Mouse (Mus musculus) lung, postnatal 14 days (tissue): ENCODE data around the gene Brcc3.

ENCODE experiments used
- DNase-seq: peaks from one replicate; pipeline ENCODE4 v3.0.0; 2021

Brcc3 gene

DNA sequence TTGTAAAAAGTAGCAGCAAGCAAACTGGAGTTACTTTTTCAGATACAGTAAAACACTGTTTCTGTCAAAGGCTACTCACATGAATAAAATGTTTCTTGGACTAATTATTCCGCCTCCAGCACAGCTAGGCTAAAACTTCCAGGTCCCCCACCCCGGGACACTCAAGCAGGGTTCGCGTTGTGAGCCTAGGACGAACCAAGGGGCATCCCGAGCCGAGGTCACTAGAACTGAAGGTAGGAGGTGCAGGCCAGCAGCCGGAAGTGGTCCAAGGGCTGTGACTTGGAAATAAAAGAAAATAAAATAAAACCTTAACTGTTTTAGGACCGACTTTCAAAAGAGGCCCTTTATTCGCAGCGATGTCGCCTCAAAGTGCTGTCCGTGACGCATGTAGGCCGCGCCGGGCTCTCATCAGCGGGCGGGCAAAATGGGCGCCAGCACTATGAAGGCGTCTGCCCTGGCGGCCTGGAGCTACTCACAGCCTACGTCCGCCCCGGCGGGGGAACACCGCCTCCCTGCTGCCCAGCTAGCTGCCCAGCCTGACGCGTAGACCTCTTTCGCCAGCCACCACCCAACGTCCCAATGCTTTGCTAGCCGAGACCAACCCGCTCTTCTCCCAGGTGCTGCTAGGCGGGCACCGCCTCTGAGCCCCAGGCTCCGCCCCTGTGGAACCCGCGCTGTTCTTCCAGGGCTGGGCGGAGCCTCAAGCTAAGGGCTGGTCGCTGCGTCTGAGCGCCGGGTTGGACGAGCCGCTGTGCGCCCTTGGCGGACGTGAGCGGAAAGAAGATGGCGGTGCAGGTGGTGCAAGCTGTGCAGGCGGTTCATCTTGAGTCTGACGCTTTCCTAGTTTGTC is at the start of gene Brcc3, which contains the start of the genes Cmc4 and Mtcp1:
TSS of gene Brcc3 (plus strand) at position 693 of the 850 bp plus-strand sequence.
TSS of gene Cmc4 (minus strand) at position 649 of the 850 bp plus-strand sequence.
TSS of gene Mtcp1 (minus strand) at position 653 of the 850 bp plus-strand sequence.
- DNase-seq: peak; percentile 85

DNA sequence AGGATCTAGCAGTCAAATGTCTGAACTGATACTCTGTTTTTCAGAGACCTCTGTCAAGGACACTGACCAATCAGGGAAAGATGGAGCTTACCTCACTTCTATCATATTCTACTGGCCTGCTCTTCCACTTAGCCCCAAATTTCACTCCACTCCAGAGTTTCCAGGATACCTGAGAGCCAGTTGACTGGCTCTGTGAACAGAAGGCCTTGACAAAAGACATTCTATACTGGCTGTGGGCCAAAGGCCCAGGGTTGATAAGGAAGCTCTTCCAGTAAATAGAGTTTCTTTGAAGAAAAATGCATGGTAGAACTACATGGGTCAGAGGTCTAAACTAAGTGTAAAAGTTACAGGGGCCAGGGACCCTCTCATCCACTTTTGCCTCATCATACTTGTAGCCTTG is 46.2 kb upstream of the Brcc3 start:
- no peak for DNase-seq

DNA sequence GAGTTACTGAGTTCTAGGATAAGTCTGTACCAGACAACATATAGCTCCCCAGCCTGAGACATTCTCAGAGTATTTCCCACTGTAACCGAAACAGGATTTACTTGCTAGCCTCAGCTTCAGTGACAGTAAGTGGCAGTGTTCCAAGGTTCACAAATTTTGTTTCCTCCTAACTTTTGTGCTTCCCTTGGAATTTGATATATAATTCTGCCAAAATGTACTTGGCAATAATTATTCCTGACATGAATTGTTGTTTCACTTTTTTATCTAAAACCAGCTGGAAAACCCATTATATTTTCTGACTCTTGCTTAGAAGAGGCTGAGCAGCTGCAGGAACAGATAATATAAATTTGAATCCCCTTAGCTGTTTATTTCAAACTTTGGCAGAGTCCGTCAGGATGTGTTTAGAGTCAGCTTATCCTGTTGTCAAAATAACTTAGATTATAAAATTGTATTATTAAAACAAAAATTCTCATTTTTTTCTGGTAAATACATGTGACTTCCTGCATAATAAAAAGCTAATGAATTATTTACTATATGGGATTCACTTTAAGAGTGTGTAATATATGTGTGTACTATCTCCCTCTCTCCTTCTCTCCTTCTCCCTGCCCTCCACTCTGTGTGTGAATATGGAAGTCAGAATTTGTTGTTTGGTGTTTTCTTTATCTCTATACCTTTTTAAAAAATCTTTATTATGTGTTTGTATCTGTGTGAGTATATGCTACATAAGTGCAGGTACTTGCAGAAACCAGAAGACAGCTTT is 43.6 kb upstream of the Brcc3 start:
- no peak for DNase-seq

DNA sequence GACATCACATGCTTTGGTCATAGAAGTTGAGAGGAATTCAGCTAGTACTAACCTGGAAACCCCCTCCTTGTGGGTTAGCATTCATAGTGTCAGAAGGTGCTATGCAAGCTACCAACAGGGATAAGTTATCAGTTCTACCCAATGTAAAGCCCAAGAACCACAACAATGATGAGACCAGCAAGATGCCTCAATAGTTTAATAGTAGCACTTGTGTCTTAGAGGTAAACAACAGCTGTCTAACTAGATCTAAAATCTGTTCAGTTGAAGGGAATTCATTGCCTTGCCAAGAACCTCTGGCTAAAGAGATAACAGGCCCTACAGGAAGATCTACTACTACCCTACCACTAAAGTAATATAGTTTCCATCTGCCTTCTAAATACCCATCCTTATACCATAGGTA is 39.6 kb upstream of the Brcc3 start:
- no peak for DNase-seq

DNA sequence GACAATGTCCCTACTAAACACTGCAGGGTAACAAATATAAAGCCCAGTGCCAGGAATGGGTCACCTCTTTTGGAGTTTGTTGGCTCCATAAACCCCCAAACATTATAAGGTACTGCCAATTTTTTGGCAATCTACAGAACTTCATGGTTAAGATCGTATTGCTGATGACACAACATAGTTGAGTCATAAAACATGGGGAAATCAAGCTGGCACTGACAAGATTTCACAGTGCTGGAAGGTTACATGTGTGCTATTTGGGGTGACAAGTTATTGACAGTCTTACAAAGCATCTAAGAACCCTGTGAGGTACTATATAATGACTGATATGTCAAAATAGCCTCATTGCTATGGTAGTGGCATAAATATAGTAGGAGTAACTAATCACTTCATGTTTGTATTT is 35.3 kb upstream of the Brcc3 start:
- no peak for DNase-seq

DNA sequence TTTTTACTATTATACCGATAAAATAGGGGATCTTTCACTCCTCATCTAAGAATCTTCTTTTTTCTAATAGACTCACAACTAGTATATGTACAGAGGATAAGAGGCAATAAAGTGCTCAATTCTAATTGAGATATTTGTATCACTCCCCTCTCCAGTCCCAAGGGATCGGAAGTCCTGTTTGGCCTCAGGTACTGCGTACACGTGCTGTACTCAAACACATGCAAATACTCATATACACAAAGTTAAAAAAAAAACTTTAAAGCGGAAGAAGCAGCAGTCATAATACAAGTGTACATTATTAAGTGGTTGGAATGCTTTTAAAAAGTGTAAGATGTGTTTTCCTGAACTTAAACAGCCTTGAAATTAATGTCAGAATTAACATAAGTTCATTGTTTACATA is 34.7 kb upstream of the Brcc3 start:
- no peak for DNase-seq

DNA sequence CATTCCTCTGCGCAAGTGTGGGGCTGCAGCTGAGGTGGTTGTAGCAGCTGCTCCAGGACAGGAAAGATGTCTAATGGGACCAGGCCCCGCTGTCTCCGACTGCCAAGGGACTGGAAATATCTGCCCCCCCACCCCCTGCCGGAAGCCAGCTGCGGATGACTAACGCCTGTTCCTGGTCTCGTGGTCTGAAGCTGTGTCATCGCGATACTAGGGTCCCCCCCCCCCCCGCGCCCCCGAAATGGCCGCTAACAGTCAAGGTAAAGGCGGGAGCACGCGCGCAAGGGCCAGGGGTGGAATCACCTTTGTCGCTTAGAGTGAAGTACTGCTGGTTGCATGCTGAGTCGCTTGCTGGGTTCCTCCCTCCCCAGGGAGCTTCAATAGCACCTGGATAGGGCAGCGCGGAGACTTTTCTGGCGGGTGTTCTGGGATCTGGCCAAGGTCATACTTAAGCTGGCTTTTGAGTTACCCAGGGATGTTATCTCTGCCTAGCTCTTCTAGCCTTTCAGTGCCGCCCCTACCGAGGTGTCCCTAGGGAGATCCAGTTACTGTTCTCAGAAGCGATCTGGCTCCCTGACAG is 34.1 kb upstream of the Brcc3 start, which contains the start of the genes Fundc2 and F8:
TSS of gene Fundc2 (plus strand) at position 205 of the 577 bp plus-strand sequence.
TSS of gene F8 (minus strand) at position 421 of the 577 bp plus-strand sequence.
- DNase-seq: peak; percentile 77

DNA sequence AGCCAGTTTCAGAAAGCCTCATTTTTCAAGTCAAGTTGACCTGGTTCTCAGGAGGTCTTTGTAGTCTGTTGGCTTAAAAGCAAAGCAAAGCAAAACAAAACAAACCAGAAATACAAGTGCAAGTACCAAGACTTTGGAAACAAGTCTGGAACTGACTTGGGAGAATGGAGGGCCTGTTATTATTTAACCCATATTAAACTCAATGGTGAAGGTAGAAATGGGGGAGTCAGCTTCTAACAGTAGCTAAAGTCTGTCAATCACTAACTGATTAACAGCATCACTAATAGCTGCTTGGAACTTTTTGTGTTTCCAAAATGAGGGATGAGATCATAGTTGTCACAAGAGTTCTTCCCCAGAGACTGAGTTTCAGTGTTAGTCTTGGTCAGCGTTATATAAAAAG is 17.0 kb upstream of the Brcc3 start:
- DNase-seq: no peak

DNA sequence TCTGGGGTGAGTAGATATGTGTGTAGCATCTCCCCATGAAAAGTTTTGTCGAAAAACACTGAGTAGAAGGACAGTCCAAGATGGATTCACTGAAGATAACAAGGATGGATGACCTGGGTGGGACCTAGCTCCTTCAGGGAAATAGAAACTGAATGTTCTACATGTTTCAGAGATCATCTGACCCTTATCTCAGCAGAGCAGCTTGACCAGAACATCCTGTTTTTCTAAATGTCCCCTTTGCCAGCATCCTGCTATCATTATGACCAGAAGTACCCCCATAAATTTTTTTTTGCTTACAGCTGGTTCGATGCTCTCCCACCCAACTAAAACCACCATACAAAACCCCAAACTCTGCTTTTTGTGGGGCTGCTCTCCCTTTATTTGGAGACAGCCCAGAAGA is 13.8 kb upstream of the Brcc3 start:
- DNase-seq: peak; percentile 3

DNA sequence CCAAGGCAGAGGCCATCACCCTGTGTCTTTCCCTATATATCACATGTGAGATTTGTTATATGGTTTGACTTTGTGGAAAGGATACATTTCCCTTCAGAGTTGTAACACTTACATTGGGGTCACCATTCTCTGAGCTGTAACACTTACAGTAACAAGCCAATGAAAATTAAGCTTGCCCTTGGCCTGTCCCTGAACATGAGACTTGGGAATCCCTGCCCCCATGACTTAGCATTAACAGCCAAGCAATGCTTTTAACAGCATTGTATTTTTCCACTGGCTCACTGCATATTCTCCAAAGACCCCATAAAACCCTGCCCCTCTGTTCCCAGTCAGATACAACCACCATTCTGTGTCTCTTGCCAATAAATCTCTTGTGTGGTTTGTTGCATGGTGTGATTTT is 13.1 kb upstream of the Brcc3 start:
- DNase-seq: no peak

DNA sequence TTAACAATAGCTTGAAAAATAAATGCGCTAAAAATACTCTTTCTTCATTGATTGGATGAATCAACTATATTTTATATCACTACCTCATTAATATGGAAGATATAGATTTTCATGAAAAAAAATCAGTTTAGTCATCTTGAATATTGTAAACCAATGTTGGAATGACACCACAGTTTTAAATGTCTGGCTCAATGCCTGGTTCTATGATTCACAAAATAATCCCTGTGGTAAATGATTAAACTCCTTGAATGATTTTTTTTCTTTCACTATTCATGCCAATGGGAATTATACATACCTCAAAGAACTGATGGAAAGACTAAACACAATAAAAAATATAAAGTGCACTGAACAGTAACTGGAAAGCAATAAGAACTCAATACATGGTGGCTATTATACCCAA is 6.7 kb upstream of the Brcc3 start:
- DNase-seq: no peak

DNA sequence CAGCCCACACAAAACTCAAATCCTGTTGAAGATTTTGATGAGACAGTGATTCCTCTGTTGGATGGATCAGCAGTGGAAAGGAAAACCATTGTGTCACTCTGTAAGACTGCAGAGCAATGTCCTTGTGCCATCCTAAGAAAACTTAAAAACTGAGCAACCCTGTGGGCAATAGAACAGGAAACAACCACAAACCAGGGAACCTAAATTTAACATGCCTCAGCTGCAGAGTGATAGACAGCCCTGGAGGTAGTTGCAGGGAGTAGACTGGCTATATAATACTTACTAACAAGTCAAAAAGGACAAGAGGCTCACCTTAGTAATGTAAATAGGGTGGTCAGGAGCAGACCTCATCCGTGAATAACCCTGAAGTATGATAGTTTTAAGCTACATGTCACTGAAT is 38.2 kb downstream of the Brcc3 start:
- DNase-seq: no peak

DNA sequence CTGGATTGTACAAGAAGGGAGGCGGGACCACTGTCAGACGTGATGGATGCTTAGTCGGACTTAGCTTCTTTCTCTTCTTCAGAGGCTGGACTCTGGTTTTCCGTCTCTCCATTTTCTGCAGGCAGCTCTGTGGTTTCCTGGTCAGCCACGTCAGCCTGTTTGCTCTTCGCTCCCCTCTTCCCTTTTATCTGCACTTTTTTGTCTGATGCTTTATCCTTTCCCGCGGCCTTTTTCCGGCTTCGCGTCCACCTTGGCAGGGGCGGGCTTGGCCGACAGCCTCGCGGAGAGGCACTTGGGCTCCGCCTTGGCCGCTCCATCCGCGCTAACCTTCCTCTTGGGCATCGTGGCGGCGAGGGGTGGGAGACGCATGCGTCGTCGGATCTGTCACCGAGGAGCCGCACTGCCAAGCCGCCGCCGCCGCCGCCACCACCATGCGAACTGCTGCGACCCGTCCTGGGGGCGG is 58.8 kb downstream of the Brcc3 start:
- peak; percentile 45 for DNase-seq

DNA sequence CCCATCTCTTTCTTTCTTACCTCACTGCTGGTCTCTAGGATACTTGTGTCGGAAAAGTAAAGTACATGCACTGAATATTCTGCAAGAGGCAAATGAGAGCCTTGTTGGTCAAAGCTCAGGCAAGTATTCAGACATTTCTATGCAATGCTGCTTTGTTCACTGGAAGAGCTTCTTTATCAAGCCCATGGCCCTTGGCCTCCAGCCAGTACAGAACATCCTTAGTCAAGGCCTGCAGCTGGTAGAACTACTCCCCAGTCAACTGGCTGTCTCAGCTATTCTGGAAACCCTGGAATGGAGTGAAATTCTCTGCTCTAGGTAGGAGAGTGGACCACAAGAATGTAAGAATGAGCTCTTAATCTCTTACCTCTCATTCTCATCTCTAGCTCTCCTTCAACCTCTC is 73.5 kb downstream of the Brcc3 start:
- no peak for DNase-seq
